Mouse (Mus musculus) embryonic facial prominence, embryonic 15.5 days (tissue): ENCODE data around the gene Ptprg. TPM values are rescaled to one million over a fixed set of nuclear protein-coding genes. Genes with fewer than 3 reads are reported as not detected.

Source experiments
- ATAC-seq: fragments of 200-750 bp; cut with Nextera tagmentation; 2 replicates; pipeline ENCODE4 v1.8.0; 2017; ENCODE audit warnings: low read depth, moderate TSS enrichment; ENCODE audit not compliant: insufficient number of reproducible peaks, low FRiP score, low TSS enrichment
- H3K27ac ChIP-seq: fragments of 300-500 bp; sonication (generic); replicated peaks from 2 replicates; pipeline ENCODE4 v1.5.1; 2015; ENCODE audit warnings: mild to moderate bottlenecking, inconsistent platforms
- H3K27me3 ChIP-seq: fragments of 300-500 bp; sonication (generic); 2 replicates; pipeline ENCODE4 v1.6.1; 2015; ENCODE audit warnings: inconsistent platforms
- H3K36me3 ChIP-seq: fragments of 300-500 bp; sonication (generic); 2 replicates; pipeline ENCODE4 v1.6.1; 2015; ENCODE audit warnings: mild to moderate bottlenecking, inconsistent platforms
- H3K4me1 ChIP-seq: fragments of 300-500 bp; sonication (generic); 2 replicates; pipeline ENCODE4 v1.6.1; 2015; ENCODE audit warnings: inconsistent platforms
- H3K4me2 ChIP-seq: fragments of 300-500 bp; sonication (generic); replicated peaks from 2 replicates; pipeline ENCODE4 v1.6.1; 2015; ENCODE audit warnings: mild to moderate bottlenecking, inconsistent platforms
- H3K4me3 ChIP-seq: fragments of 300-500 bp; sonication (generic); replicated peaks from 2 replicates; pipeline ENCODE4 v1.5.1; 2015; ENCODE audit warnings: mild to moderate bottlenecking, inconsistent platforms
- H3K9ac ChIP-seq: fragments of 300-500 bp; sonication (generic); 2 replicates; pipeline ENCODE4 v1.6.1; 2015; ENCODE audit warnings: inconsistent platforms
- H3K9me3 ChIP-seq: fragments of 300-500 bp; sonication (generic); replicated peaks from 2 replicates; pipeline ENCODE4 v1.6.1; 2016; ENCODE audit warnings: inconsistent platforms
- WGBS: fragments of 180-500 bp; shearing (Covaris S2); methylation state at CpG from one replicate; pipeline ENCODE4 v1.1.7; 2015; 5-methylcytosine and 5-hydroxymethylcytosine counted together
- polyA plus RNA-seq: library from polyadenylated mRNA; unstranded; fragments of >200 nt; fragmentation: Nextera tagmentation; extraction: Ambion mirVana; gene quantifications from 2 replicates; pipeline ENCODE4 v1.2.1, GENCODE M21; 2015

Gene Ptprg
- polyA plus RNA-seq, 1 experiment from 2014 or later = 25.6 TPM

- 0 out of 2 replicates have a peak, but pooled peaks cover 6% of the 10 kb centered on the region for H3K4me1 ChIP-seq
- WGBS = 35% methylated on average over 2 of the region's 2 CpGs
- H3K36me3 ChIP-seq = no peaks in the 10 kb centered on the region
- H3K4me3 ChIP-seq = no peak overlapping the region
- H3K9ac ChIP-seq = no peak overlapping the region
- no peak overlapping the region for H3K4me2 ChIP-seq
- no peaks in the 10 kb centered on the region for H3K27me3 ChIP-seq
- H3K9me3 ChIP-seq = no peaks in the 10 kb centered on the region
- no peak overlapping the region for H3K27ac ChIP-seq
- ATAC-seq = no peak
Measured at GRCm38 (mm10) chr14:11988975-11989374, 435.6 kb downstream of the Ptprg start.

- Histone ChIP-seq H3K9ac (no peak overlapping the region), H3K27ac (no peak overlapping the region), H3K36me3 (no peaks in the 10 kb centered on the region), H3K27me3 (no peaks in the 10 kb centered on the region), H3K9me3 (no peaks in the 10 kb centered on the region), H3K4me3 (no peak overlapping the region), H3K4me2 (no peak overlapping the region), H3K4me1 (0 out of 2 replicates have a peak, but pooled peaks cover 6% of the 10 kb centered on the region)
- WGBS = 91% methylated on average over 2 of the region's 2 CpGs
- no peak for ATAC-seq
Measured at GRCm38 (mm10) chr14:11991151-11991550, 437.8 kb downstream of the Ptprg start.

- H3K9ac ChIP-seq = no peak overlapping the region
- ATAC-seq = no peak
- H3K4me3 ChIP-seq = no peak overlapping the region
- H3K27me3 ChIP-seq = no peaks in the 10 kb centered on the region
- H3K4me1 ChIP-seq = 0 out of 2 replicates have a peak, but pooled peaks cover 6% of the 10 kb centered on the region
- H3K4me2 ChIP-seq = no peak overlapping the region
- no peak overlapping the region for H3K27ac ChIP-seq
- no peaks in the 10 kb centered on the region for H3K36me3 ChIP-seq
- no peaks in the 10 kb centered on the region for H3K9me3 ChIP-seq
- 82% methylated on average over 4 of the region's 4 CpGs for WGBS
Measured at GRCm38 (mm10) chr14:11992111-11992510, 438.8 kb downstream of the Ptprg start.

GRCm38 (mm10) chr14:11992534-11992933 is 439.2 kb downstream of the Ptprg start:
- no peaks in the 10 kb centered on the region for H3K36me3 ChIP-seq
- H3K4me3 ChIP-seq = no peak overlapping the region
- 0 out of 2 replicates have a peak, but pooled peaks cover 6% of the 10 kb centered on the region for H3K4me1 ChIP-seq
- no peak overlapping the region for H3K27ac ChIP-seq
- 92% methylated on average over 6 of the region's 6 CpGs for WGBS
- H3K9ac ChIP-seq = no peak overlapping the region
- H3K9me3 ChIP-seq = no peaks in the 10 kb centered on the region
- H3K27me3 ChIP-seq = no peaks in the 10 kb centered on the region
- ATAC-seq = no peak
- H3K4me2 ChIP-seq = no peak overlapping the region

- no peaks in the 10 kb centered on the region for H3K9me3 ChIP-seq
- no peaks in the 10 kb centered on the region for H3K27me3 ChIP-seq
- ATAC-seq = no peak
- H3K27ac ChIP-seq = no peak overlapping the region
- no peak overlapping the region for H3K4me2 ChIP-seq
- H3K9ac ChIP-seq = no peak overlapping the region
- no peaks in the 10 kb centered on the region for H3K36me3 ChIP-seq
- H3K4me3 ChIP-seq = no peak overlapping the region
- H3K4me1 ChIP-seq = no peaks in the 10 kb centered on the region
- 80% methylated on average over 6 of the region's 6 CpGs for WGBS
Measured at GRCm38 (mm10) chr14:11997555-11997954, 444.2 kb downstream of the Ptprg start.

- H3K4me2 ChIP-seq = no peak overlapping the region
- H3K36me3 ChIP-seq = no peaks in the 10 kb centered on the region
- WGBS = 76% methylated on average over 4 of the region's 4 CpGs
Measured at GRCm38 (mm10) chr14:11998464-11998863, 445.1 kb downstream of the Ptprg start.

GRCm38 (mm10) chr14:12004061-12004460 is 450.7 kb downstream of the Ptprg start:
- H3K9me3 ChIP-seq = no peaks in the 10 kb centered on the region
- H3K4me3 ChIP-seq = no peak overlapping the region
- no peak overlapping the region for H3K27ac ChIP-seq
- WGBS = 79% methylated on average over 4 of the region's 4 CpGs
- H3K4me2 ChIP-seq = no peak overlapping the region
- no peaks in the 10 kb centered on the region for H3K27me3 ChIP-seq
- no peaks in the 10 kb centered on the region for H3K4me1 ChIP-seq
- ATAC-seq = no peak
- no peak overlapping the region for H3K9ac ChIP-seq
- no peaks in the 10 kb centered on the region for H3K36me3 ChIP-seq

More at GRCm38 (mm10) chr14:11998464-11998863, 445.1 kb downstream of the Ptprg start:
- Histone ChIP-seq H3K27ac (no peak overlapping the region), H3K9ac (no peak overlapping the region), H3K4me1 (no peaks in the 10 kb centered on the region), H3K9me3 (no peaks in the 10 kb centered on the region), H3K4me3 (no peak overlapping the region), H3K27me3 (no peaks in the 10 kb centered on the region)
- ATAC-seq = no peak

- Histone ChIP-seq H3K9ac (no peak overlapping the region), H3K27me3 (no peaks in the 10 kb centered on the region), H3K4me3 (no peak overlapping the region), H3K4me1 (no peaks in the 10 kb centered on the region), H3K4me2 (no peak overlapping the region), H3K36me3 (no peaks in the 10 kb centered on the region), H3K27ac (no peak overlapping the region), H3K9me3 (no peaks in the 10 kb centered on the region)
- no peak for ATAC-seq
- WGBS = 65% methylated on average over 5 of the region's 5 CpGs
Measured at GRCm38 (mm10) chr14:12011766-12012165, 458.4 kb downstream of the Ptprg start.

GRCm38 (mm10) chr14:12025812-12026728 is 472.7 kb downstream of the Ptprg start:
- Histone ChIP-seq H3K9ac (no peak overlapping the region), H3K4me2 (no peak overlapping the region), H3K9me3 (no peaks in the 10 kb centered on the region), H3K36me3 (no peaks in the 10 kb centered on the region), H3K27me3 (no peaks in the 10 kb centered on the region), H3K4me3 (no peak overlapping the region), H3K4me1 (no peaks in the 10 kb centered on the region), H3K27ac (no peak overlapping the region)
- no peak for ATAC-seq
- WGBS = 71% methylated on average over 16 of the region's 16 CpGs

GRCm38 (mm10) chr14:12027247-12027646 is 473.9 kb downstream of the Ptprg start:
- WGBS = 88% methylated on average over 8 of the region's 8 CpGs
- Histone ChIP-seq H3K36me3 (no peaks in the 10 kb centered on the region), H3K27me3 (no peaks in the 10 kb centered on the region), H3K4me1 (no peaks in the 10 kb centered on the region), H3K27ac (no peak overlapping the region), H3K9ac (no peak overlapping the region), H3K9me3 (no peaks in the 10 kb centered on the region), H3K4me3 (no peak overlapping the region), H3K4me2 (no peak overlapping the region)
- no peak for ATAC-seq

GRCm38 (mm10) chr14:12029926-12030325 is 476.6 kb downstream of the Ptprg start:
- Histone ChIP-seq H3K27me3 (no peaks in the 10 kb centered on the region), H3K9me3 (no peaks in the 10 kb centered on the region), H3K27ac (no peak overlapping the region), H3K36me3 (no peaks in the 10 kb centered on the region), H3K4me3 (no peak overlapping the region), H3K9ac (no peak overlapping the region), H3K4me1 (no peaks in the 10 kb centered on the region), H3K4me2 (no peak overlapping the region)
- WGBS = 46% methylated on average over 2 of the region's 2 CpGs
- no peak for ATAC-seq
